Mouse (Mus musculus) cerebellum, adult 9-10 months (tissue): Measurements from ENCODE around the gene Runx2.

ENCODE experiments used
- DNase-seq: peaks from one replicate; pipeline ENCODE4 v3.0.0; 2022

The Runx2 gene

DNA sequence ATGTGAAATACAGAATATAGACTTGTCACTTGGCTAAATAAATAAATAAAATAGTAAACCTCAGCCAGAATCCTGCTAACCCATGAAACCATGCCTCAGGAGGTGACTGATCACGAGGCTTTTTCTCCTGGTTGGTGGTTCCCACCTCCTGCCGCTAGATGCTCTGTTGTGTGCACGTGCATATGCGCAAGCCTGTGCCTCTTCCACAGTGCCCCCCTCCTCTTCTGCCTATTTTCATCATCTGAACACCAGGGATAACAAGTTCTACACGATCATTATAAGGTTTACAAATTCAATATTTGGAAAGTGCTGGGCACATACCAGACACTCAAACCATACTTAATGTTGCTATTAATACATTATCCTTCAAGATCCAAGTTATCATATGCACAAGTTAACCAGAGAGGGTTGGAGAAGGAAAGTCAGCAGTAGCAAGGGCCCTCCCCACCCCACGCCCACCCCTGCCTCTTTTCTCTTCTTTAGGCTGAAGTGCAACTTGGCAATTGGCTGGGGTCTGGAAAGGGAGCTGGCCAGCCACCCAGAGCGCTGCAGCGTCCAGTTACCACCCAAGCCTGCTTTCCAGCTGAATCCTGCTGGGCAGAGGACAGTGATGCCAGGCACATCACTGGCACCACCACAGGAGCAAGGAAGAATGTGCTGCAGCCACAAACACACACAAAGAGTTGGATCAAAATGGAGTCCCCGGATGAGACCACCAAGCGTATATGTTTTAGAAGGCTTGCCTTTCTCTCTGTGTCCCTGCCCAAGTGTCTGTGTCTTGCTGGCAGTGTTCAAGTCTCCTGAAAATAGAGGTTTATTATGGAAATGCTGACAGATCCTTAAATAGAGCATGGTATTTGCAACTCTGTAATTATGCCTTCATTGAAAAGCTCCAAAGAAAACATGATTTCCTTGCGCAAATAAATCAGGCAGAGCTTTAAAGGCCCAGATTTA, 294.2 kb downstream of the Runx2 start:
- DNase-seq, result no peak

GRCm38 (mm10) chr17:44519356-44519755, 295.2 kb downstream of the Runx2 start:
- no peak for DNase-seq

- no peak for DNase-seq
Observed at GRCm38 (mm10) chr17:44518156-44518555, 296.4 kb downstream of the Runx2 start.

- no peak for DNase-seq
Observed at GRCm38 (mm10) chr17:44508198-44508715, 306.3 kb downstream of the Runx2 start.

GRCm38 (mm10) chr17:44507741-44508140, 306.9 kb downstream of the Runx2 start:
- no peak for DNase-seq

GRCm38 (mm10) chr17:44506524-44506923, 308.1 kb downstream of the Runx2 start:
- DNase-seq, result no peak

- DNase-seq, result no peak
Observed at GRCm38 (mm10) chr17:44504794-44505317, 309.7 kb downstream of the Runx2 start.

DNA sequence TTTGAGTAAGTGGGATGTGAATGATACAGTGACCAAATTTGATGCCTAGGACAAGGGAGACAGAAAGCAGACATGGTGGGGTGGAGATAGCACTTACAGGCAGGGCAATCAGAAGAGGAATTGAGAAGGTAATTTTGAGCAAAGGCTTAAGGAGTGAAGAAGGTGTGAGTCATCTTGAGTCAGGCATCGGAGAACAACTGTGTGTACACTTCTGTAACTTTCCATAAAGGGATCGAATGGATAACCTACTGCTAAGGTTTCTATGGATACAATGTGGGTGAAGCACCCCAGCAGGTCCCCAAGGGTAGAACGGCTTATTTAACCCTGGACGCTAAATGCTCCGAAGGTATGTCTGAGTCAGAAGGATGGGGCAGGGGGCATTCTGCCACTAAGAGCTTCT, 312.4 kb downstream of the Runx2 start:
- DNase-seq, result no peak

- no peak for DNase-seq
Observed at GRCm38 (mm10) chr17:44500306-44500899, 314.2 kb downstream of the Runx2 start.

GRCm38 (mm10) chr17:44490164-44490794, 324.3 kb downstream of the Runx2 start:
- DNase-seq, result no peak

- DNase-seq, result no peak
Observed at GRCm38 (mm10) chr17:44489346-44489745, 325.3 kb downstream of the Runx2 start.

GRCm38 (mm10) chr17:44487514-44488244, 326.9 kb downstream of the Runx2 start:
- DNase-seq, result no peak

GRCm38 (mm10) chr17:44485337-44485736, 329.3 kb downstream of the Runx2 start:
- no peak for DNase-seq

DNA sequence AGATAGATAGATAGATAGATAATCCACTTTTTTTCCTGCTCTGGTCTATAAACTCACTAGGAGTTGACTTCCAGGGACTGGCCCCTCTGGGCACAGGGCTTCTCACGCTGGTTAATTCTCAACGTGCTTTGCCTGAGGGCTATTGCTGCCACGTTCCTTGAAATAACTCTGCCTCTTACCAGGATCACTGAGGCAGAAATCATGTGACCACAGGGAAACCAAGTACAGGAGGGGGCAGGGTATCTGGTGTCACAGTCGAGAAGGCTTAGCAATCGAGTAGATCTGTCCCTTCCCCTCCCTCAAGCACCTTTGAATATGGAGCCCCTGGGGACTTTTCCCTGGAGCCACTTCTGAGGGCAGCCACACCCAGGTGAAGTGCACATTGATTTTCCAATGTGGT, 334.7 kb downstream of the Runx2 start:
- no peak for DNase-seq

- no peak for DNase-seq
Observed at GRCm38 (mm10) chr17:44479491-44479890, 335.1 kb downstream of the Runx2 start.

DNA sequence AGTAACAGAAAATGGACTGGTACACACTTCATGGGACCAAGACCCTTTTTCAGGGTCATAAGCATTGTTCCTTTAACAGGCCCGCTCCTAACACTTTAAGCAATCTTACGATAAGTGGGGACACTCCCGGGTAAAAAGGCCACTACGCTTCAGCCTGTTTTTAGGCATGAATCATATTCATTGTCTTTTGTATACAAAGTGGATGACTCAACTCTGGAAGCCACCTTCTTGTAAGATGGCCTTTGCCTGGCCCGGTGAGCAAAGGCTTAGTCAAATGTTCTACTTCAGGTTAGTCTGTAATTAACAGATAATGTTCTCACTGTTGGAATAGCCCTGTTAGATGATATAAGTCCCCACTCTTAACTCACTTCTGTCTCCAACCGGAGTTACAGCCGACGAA, 338.7 kb downstream of the Runx2 start:
- no peak for DNase-seq

DNA sequence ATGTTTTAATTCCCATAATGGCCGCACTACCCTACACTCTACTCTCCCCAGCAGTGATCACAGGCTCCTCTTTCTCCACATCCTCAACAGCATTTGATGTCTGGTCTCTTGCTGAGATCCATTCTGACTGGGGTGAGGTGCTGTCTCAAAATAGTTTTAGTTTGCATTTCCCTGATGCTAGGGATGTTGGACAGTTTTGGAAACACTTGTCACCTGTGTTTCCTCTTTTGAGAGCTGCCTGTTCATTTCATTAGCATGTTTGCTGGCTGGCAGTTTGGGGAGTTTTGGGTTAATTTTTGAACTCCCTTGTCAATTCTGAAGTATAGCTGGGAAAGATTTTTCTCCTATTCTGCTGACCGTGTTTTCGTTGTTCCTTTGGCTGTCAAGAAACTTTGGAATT, 340.3 kb downstream of the Runx2 start:
- DNase-seq, result no peak

DNA sequence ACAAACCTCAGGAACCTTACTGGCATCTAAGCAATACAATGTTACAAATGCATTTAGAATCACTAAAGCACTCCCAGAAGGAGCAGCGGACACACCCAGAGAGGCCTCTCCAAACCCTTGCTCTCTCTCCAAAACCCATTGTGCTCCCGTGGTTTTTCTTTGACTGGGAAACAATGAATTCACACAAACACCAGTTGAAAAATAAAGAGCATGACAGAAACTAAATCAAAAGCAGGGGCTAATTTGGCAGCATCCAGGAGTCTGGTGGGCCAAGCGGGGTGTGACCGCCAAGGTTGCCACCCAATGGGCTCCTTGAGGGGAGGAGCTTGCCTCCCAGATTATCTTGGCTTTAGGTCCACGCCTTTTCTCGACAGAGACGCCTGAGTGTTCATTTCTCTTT, 341.9 kb downstream of the Runx2 start:
- no peak for DNase-seq

DNA sequence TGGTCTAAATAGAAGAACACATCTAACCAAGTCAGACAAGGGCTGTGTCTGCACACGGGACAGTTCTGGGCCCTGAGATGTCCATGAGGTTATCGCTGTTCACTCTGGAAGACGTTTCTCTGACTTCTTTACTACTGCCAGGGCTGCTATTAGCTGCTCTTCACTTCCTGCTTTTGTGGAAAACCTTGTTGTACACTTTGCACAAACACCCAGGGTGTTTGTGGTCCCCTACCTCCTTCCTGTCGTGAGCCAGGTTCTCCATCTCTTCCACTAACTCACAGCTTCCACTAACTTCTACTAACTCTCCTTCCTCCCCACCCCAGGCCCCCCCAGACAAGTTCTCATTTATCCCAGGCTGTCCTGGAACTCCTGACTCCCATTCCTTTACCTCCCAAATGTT, 350.9 kb downstream of the Runx2 start:
- DNase-seq, result no peak

DNA sequence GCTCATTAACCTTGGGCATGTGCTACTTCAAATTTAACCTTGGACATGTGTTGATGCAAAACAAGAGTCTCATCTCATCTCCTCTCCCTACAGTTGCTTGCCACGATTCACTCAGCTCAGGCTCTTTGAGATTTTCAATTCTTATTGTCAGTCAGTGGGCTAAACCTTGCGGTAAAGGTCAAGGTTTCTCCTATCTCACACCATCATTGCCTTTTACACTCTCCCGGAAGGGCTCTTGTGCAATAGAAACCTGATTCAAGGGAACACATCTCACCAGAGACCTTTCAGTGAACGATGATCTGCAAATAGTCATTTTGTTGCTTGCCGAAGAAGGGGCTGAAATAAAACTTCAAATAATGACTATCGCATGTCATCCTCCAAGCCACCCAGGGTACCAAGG, 354.4 kb downstream of the Runx2 start:
- DNase-seq, result no peak

GRCm38 (mm10) chr17:44459029-44459428, 355.6 kb downstream of the Runx2 start:
- DNase-seq, result no peak

GRCm38 (mm10) chr17:44456696-44457095, 357.9 kb downstream of the Runx2 start:
- no peak for DNase-seq
